Comparison of ENCODE assay signal across 10 mouse cellular contexts in genomic region chr8:64204801-64205311, GRCm38 (mm10). TPM values are rescaled to one million over a fixed set of nuclear protein-coding genes. Genes with fewer than 3 reads are reported as not detected.
DNase-seq lines count a peak whose midpoint lies in the region; ATAC-seq and TF ChIP-seq lines count a peak whose summit lies in the region.
"Had no signal": no experiment of that assay in that cellular context is flagged by ENCODE, and none has a peak within 500 bp of the region (broad histone marks: within the 10 kb centered on the region; RNA-seq: fewer than 3 reads in every experiment).

No protein-coding gene starts in this region.

- WGBS in hindbrain, embryonic 12.5 days: 0% methylated on average over 19 of the region's 19 CpGs
- under 1% methylated on average over 19 of the region's 19 CpGs for WGBS in liver, embryonic 14.5 days (ENCODE audit: insufficient replicate concordance)
- WGBS in neural tube, embryonic 15.5 days: under 1% methylated on average over 19 of the region's 19 CpGs

- peak overlapping the region; percentile 82 for H3K4me2 ChIP-seq in hindbrain, embryonic 12.5 days (replicated peaks)
- H3K4me2 ChIP-seq in liver, embryonic 14.5 days (ENCODE audit: low read depth): peak overlapping the region; percentile 61
- H3K4me2 ChIP-seq in neural tube, embryonic 15.5 days: peak overlapping the region; percentile 98

- no peaks in the 10 kb centered on the region for H3K36me3 ChIP-seq in ES-E14 (ENCODE audit: control insufficient read depth, insufficient read depth, low read length, poor library complexity, severe bottlenecking)
- no peaks in the 10 kb centered on the region for H3K36me3 ChIP-seq in hindbrain, embryonic 12.5 days
- H3K36me3 ChIP-seq in liver, embryonic 14.5 days (replicated peaks; ENCODE audit: control insufficient read depth, insufficient read depth, low read depth): no peaks in the 10 kb centered on the region
- no peaks in the 10 kb centered on the region for H3K36me3 ChIP-seq in neural tube, embryonic 15.5 days

- peaks cover 31% of the 10 kb centered on the region for H3K27me3 ChIP-seq in hindbrain, embryonic 12.5 days
- H3K27me3 ChIP-seq in liver, embryonic 14.5 days (ENCODE audit: control insufficient read depth, insufficient read depth, low read length): peaks cover 32% of the 10 kb centered on the region
- H3K27me3 ChIP-seq in neural tube, embryonic 15.5 days (replicated peaks): peaks cover 20% of the 10 kb centered on the region

- TF ChIP-seq CTCF in liver, embryonic 14.5 days (IDR thresholded peaks at IDR 0.05; ENCODE audit: low read depth): no peak

- in situ Hi-C loops in ES-E14 (cut with MboI; ENCODE audit: low sequenced_read_pairs in 2 of 2, unreplicated experiment in 2 of 2): no loop called here

- no peak overlapping the region for H3K9ac ChIP-seq in ES-E14 (ENCODE audit: insufficient read depth, low read depth, low read length, poor library complexity, severe bottlenecking)
- H3K9ac ChIP-seq in hindbrain, embryonic 12.5 days: peak overlapping the region; percentile 62
- no peak overlapping the region for H3K9ac ChIP-seq in liver, embryonic 14.5 days (replicated peaks)
- peak overlapping the region; percentile 74 for H3K9ac ChIP-seq in neural tube, embryonic 15.5 days (replicated peaks)

- TF ChIP-seq EP300 in liver, embryonic 14.5 days (IDR thresholded peaks at IDR 0.05; ENCODE audit: low read depth): no peak

- ATAC-seq in hindbrain, embryonic 12.5 days (ENCODE audit: low FRiP score): peak; percentile 55
- no peak for ATAC-seq in liver, embryonic 14.5 days (ENCODE audit: insufficient read depth)
- ATAC-seq in neural tube, embryonic 15.5 days (ENCODE audit: low FRiP score): peak; percentile 39

- H3K27ac ChIP-seq in ES-E14 (ENCODE audit: insufficient read depth, low read depth, low read length, poor library complexity, severe bottlenecking): no peak overlapping the region
- H3K27ac ChIP-seq in hindbrain, embryonic 12.5 days: no peak overlapping the region
- no peak overlapping the region for H3K27ac ChIP-seq in liver, embryonic 14.5 days
- no peak overlapping the region for H3K27ac ChIP-seq in neural tube, embryonic 15.5 days (replicated peaks)

- peak overlapping the region; percentile 56 to 67 for H3K4me3 ChIP-seq in ES-E14 (ENCODE audit: insufficient read depth in 1 of 2, low read depth in 1 of 2, low read length in 2 of 2, poor library complexity in 1 of 2, severe bottlenecking in 1 of 2)
- peak overlapping the region; percentile 64 for H3K4me3 ChIP-seq in hindbrain, embryonic 12.5 days
- peak overlapping the region; percentile 30 to 34; a peak in 2 of 4 replicates for H3K4me3 ChIP-seq in liver, embryonic 14.5 days (ENCODE audit: insufficient read depth in 1 of 2, low read depth in 2 of 2, low read length in 2 of 2)
- peak overlapping the region; percentile 69 for H3K4me3 ChIP-seq in neural tube, embryonic 15.5 days (replicated peaks)
- H3K4me3 ChIP-seq: erythroblast, embryonic 14.5 days had no signal

- peak; percentile 7 to 52 for DNase-seq in adrenal gland, adult (ENCODE audit: inconsistent age in 2 of 2, low spot score in 1 of 2)
- DNase-seq in adrenal gland, adult 8-10 months: no peak
- peak; percentile 15 for DNase-seq in ES-E14 (ENCODE audit: low read depth, low spot score)
- DNase-seq in embryo, embryonic 9.5 days (ENCODE audit: extremely low spot score): peak; percentile 51
- no peak for DNase-seq in liver, embryonic 14.5 days (ENCODE audit: low read depth in 3 of 3, low spot score in 3 of 3)
- DNase-seq in B cell, adult 2 months: no peak

- H3K9me3 ChIP-seq in ES-E14 (ENCODE audit: control insufficient read depth, insufficient read depth, low read depth, low read length): no peaks in the 10 kb centered on the region
- H3K9me3 ChIP-seq in hindbrain, embryonic 12.5 days (replicated peaks): no peaks in the 10 kb centered on the region
- H3K9me3 ChIP-seq in liver, embryonic 14.5 days (ENCODE audit: control insufficient read depth, low read length): no peaks in the 10 kb centered on the region
- H3K9me3 ChIP-seq in neural tube, embryonic 15.5 days (replicated peaks): no peaks in the 10 kb centered on the region

- no peaks in the 10 kb centered on the region; a peak in 1 of 4 replicates for H3K4me1 ChIP-seq in ES-E14 (ENCODE audit: control insufficient read depth in 2 of 2, insufficient read depth in 2 of 2, low read length in 2 of 2, poor library complexity in 1 of 2)
- H3K4me1 ChIP-seq in hindbrain, embryonic 12.5 days: peaks cover 19% of the 10 kb centered on the region
- no peaks in the 10 kb centered on the region for H3K4me1 ChIP-seq in liver, embryonic 14.5 days (replicated peaks; ENCODE audit: control insufficient read depth in 2 of 2, insufficient read depth in 2 of 2, low read length in 1 of 2)
- H3K4me1 ChIP-seq in neural tube, embryonic 15.5 days: peaks cover 19% of the 10 kb centered on the region

TF ChIP-seq in ES-E14, 5 proteins besides CTCF, POLR2A, EP300 and RAD21:
- TF ChIP-seq HCFC1 (IDR thresholded peaks at IDR 0.05; ENCODE audit: borderline replicate concordance, insufficient read depth, low read length) (no peak), MAFK (IDR thresholded peaks at IDR 0.05; ENCODE audit: insufficient read depth, low read depth, low read length) (no peak)

RNA-seq across cellular contexts. Expression of gene Tll1, which starts 1.2 kb away (rescaled TPM):
- total RNA-seq in adrenal gland, adult 8-10 months (2022): 1 to 10 TPM; 2.9 to 4.9 (median 4.4) TPM
- 0.69 and 1.5 TPM in 2 replicates for total RNA-seq in ES-E14 (2012; rRNA removed)
- 2.3 and 3.0 TPM in 2 replicates for polyA plus RNA-seq in hindbrain, embryonic 12.5 days (2016; fragmentation: Nextera tagmentation; extraction: Ambion mirVana)
- 0.01 and 0.02 TPM in 2 replicates for polyA plus RNA-seq in liver, embryonic 14.5 days (2012; rRNA removed)
- polyA plus RNA-seq in liver, embryonic 14.5 days (2014; fragmentation: Nextera tagmentation; extraction: Ambion mirVana): not detected in 2 replicates
- 3.0 and 3.1 TPM in 2 replicates for polyA plus RNA-seq in neural tube, embryonic 15.5 days (2015; fragmentation: Nextera tagmentation; extraction: Ambion mirVana)
- total RNA-seq: neutrophil, adult 5-6 weeks had no signal
- polyA plus RNA-seq: erythroblast, embryonic 14.5 days had no signal

Comparison
In these comparisons a context has a peak if more than half of its experiments do, and no peak if none do; other contexts are left out.
1. DNase-seq: peak in adrenal gland, adult (2 of 2), ES-E14 (single experiment) and embryo, embryonic 9.5 days (single experiment); none in adrenal gland, adult 8-10 months (single experiment), liver, embryonic 14.5 days (0 of 3) and B cell, adult 2 months (0 of 2).
2. H3K9ac ChIP-seq: peak in hindbrain, embryonic 12.5 days (single experiment) and neural tube, embryonic 15.5 days (single experiment); none in ES-E14 (single experiment) and liver, embryonic 14.5 days (single experiment).
3. Peak in every context shown above with its lines, with median percentiles within 50 percentile points of each other: H3K4me3 ChIP-seq and H3K4me2 ChIP-seq.